Mouse (Mus musculus): Measurements from ENCODE around the gene Gm21818. TPM values are rescaled to one million over a fixed set of nuclear protein-coding genes. Genes with fewer than 3 reads are reported as not detected.
"Not testable (repeated sequence)": the region's sequence is repeated elsewhere in the genome, so short reads cannot be mapped to it uniquely, and the experiment has no call there.

The Gm21818 gene
- polyA plus RNA-seq (2012; rRNA removed): not detected in 2 replicates

DNA sequence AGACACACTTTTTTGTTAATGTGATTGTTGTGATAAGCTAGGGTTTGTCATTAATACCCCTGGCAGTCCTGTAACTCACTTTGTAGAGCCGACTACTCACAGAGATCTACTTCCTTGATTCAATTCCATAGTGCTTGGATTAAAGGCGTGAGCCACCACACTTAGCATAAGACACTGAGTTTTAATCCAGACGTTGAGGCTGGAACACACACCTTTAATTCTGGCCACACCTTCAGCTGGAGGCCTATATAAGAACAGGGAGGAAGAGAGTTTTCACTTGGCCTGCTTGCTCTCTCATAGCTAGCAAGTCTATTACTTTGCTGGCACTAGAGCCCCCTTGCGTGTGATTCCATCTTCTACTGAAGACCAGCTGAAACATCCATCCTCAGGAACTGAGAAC is at the start of gene Gm21818:
Gene Gm21818 (plus strand): TSS at position 301 of the 400 bp plus-strand sequence.
- DNase-seq (ENCODE audit: low spot score): not testable (repeated sequence)

DNA sequence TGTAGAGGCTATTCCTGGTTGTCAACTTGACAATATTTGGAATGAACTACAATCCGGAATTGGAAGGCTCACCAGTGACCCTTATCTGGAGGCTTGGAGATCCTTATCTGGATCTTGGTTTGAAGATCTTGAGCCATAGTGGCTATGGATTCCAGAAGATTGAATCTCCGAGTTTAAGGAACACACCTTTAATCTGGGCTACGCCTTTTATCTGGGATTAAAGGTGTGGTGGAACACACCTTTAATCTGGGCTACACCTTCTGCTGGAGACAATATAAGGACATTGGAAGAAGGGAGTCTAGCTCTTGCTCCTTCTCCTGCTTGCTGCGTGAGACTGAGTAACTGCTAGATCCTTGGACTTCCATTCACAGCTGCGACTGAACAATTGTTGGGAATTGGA is 32.3 kb upstream of the Gm21818 start, which contains the start of gene Gm20767:
Gene Gm20767 (plus strand): TSS at position 301 of the 400 bp plus-strand sequence.
- not testable (repeated sequence) for DNase-seq (ENCODE audit: low spot score)

DNA sequence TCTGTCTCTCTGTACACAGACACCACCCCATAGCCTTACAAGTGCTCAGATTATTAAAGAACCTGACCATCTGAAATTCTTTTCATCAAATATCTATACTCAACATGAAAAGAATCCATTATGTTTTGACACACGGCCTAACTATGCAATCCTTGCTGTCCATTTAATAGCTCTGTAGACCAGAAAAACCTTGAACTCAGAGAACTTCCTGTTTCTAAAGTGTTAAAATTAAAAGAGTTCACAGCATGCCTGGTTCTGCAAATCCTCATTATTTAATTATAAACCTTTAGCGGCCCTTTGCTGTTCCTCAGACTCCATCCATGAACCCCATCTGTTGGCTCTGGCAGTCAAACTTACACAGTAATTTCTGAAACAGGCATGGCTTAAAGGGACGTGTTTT is 29.9 kb upstream of the Gm21818 start:
- DNase-seq (ENCODE audit: low spot score): not testable (repeated sequence)

DNA sequence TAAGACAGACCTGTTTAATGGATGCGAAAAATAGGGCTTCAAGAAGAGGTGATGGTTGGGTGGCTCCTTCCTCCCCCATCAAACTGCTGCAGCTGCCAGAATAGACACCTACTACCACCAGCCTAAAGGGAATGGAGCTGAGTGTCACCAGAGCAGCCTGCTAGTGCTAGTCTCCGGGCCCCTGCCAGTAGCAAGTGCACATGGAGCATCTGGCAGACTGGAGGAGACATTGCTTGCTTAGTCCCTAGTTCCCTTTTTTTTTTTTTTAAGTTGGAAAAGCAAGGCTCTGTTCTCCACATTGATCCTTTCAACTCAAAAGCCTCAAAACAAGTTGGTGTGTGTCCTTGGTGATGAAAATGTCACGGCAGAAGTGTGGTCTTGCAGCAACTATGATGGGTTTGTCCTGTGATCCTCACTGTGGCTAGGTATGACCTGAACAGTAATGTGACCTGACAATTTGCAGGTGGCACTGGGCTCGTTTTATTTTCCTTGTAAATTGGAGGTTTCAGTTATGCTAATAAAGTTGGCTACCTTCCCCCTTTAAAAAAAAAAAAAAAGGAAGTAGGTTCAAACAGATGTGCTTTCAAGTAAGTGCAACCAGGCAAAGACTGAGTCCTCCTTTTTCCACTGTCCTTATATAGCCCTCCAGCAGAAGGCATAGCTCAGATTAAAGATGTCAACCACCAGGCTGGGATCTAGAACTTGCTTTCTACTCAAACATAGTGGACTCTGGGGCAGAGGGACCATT is 22.4 kb upstream of the Gm21818 start:
- not testable (repeated sequence) for DNase-seq (ENCODE audit: low spot score)

DNA sequence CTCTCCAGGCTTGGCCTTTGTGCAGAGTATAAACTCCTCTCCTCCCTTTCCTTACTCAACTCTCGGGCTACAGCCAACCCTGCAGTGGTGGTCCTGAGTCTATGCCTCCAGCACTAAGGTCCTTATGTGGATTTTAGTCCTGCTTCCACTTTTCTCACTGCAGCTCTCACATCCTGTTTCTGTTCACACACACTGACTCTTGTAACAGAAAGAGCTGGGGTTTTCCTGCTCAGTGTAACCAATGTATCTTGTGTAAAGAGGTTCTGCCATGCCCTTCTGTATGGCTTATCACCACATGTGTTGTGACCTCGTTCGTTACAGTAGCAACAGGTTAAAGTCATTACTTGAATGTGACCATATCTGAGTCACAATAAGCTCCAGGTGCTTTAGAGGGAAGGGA is 21.6 kb upstream of the Gm21818 start:
- DNase-seq (ENCODE audit: low spot score): not testable (repeated sequence)

DNA sequence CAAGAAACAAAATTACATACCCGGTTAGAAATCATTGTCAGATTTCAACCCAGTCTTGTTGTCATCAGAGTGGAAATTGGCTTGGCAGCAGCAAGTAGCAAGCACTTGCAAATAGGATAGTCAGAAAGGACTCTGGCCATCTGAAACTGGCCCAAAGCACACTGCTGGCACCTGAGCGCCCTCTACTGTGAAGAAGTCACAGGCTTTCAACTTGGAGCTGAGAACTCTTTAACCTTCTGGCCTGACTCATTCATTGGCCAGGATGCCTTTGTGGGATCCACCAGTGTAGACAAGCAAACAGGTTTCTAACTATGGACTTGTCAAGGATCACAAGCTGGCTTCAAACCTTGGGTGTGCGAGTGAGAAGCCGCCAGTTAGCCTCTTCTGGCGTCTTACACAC is 3.9 kb upstream of the Gm21818 start:
- not testable (repeated sequence) for DNase-seq (ENCODE audit: low spot score)

DNA sequence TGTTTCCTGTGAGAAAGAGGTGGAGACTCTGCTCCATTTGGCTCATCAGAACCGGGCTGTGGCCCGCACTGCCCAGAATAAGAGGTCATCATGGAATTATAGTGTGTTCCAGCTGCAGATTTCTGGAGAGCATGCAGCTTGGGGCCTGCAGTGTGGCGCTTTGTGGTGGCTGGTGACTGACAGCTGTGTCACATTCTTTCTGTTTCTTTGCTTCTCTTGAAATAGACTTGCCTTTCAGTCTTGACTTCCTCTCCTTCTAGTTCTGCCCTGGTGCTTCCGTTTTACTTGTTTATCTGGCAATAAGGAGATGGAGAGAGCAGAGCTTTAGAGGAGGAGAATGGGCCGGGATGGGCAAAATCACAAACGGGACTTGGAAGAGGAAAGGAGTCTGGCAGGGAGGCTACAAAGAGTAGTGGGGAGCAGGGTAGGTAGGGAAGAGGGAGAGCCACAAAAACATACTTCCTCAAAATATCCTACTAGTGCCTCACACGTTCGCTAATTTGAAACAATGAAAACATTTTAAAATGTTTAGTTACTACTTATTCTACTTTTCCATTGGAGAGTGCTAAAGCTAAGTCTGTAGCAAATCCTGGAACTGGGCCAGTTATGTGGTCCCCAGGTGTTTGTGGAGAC is 24.1 kb downstream of the Gm21818 start:
- DNase-seq (ENCODE audit: low spot score): not testable (repeated sequence)

DNA sequence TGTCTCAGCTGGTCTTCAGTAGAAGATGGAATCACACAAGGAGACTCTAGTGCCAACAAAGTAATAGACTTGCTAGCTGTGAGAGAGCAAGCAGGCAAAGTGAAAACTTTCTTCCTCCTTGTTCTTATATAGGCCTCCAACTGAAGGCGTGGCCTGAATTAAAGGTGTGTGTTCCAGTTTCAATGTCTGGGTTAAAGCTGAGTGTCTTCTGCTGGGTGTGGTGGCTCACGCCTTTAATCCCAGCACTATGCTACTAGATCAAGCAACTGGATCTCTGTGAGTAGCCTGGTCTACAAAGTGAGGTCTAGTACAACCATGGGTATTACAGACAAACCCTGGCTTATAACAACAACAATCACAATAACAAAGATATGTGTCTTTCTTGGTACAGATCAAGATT is 43.6 kb downstream of the Gm21818 start, which contains the start of gene Gm21762:
Gene Gm21762 (minus strand): TSS at position 101 of the 400 bp plus-strand sequence.
- DNase-seq (ENCODE audit: low spot score): not testable (repeated sequence)

DNA sequence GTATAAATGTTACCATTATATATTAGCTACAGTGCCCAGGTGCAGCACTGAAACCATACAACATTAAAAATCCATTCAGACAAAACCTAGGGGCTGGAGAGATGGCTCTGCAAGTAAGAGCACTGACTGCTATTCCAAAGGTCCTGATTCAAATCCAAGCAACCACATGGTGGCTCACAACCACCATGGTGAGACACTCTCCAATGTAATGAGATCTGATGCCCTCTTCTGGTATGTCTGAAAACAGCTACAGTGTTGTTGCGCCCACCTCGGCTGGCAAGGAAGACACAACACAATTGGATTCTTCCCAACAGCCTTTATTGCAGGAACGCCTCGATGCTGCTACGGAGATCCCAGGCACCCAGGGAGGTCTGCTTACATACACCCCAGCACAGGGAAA is 48.7 kb downstream of the Gm21818 start:
- DNase-seq (ENCODE audit: low spot score): not testable (repeated sequence)

DNA sequence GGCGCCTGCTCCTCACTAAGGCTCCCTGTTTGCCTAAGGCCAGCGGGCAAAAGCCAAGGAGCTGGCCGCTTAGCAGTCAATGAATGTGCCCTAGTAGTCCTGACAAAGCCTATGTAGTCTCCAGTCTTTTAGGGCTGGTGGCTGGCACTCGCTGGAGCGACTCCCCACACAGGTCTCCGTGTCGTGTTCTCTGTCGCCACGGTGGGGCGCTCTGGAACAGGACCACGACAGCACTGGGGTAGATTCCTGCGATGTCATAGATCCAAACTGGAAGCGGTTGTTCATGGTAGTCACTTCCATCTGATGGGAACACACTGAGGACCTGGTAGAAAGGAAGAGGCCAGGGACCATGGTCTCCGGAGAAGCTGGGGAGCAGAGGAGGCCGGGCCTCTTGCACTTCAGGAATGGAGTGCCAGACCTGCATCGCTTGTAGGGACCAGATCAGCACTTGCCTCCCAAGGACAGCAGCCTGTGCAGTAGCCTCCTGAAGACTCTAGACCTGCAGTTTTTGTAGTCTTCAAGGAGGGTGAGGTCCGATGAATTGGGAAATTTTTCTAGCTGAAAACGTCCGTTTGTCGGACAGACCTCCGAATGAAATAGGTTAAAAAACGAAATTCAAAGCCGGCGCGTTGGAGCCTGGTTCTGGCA is 50.9 kb downstream of the Gm21818 start:
- DNase-seq (ENCODE audit: low spot score): not testable (repeated sequence)

Other genes with a start within 250 kb of the Gm21818 start
- gene Gm21761, start 243.2 kb upstream of the Gm21818 start, polyA plus RNA-seq (2012; rRNA removed): not detected in 2 replicates
- not detected in 2 replicates for gene B020031M17Rik, start 221.6 kb upstream of the Gm21818 start, polyA plus RNA-seq (2012; rRNA removed)
- not detected in 2 replicates for gene Gm36079, start 145.4 kb upstream of the Gm21818 start, polyA plus RNA-seq (2012; rRNA removed)
- 3.4 and 4.4 TPM in 2 replicates for gene Gm21188, start 120.2 kb upstream of the Gm21818 start, polyA plus RNA-seq (2012; rRNA removed)
- gene Gm20767, start 32.2 kb upstream of the Gm21818 start, polyA plus RNA-seq (2012; rRNA removed): not detected in 2 replicates
- not detected in 2 replicates for gene Gm21762, start 43.5 kb downstream of the Gm21818 start, polyA plus RNA-seq (2012; rRNA removed)
- gene Gm21731, start 66.7 kb downstream of the Gm21818 start, polyA plus RNA-seq (2012; rRNA removed): not detected in 2 replicates
- gene AF067061, start 90.7 kb downstream of the Gm21818 start, polyA plus RNA-seq (2012; rRNA removed): not detected in 2 replicates
- gene BC147527, start 128.0 kb downstream of the Gm21818 start, polyA plus RNA-seq (2012; rRNA removed): 0.91 and 0.99 TPM in 2 replicates
- gene Tcstv3, start 144.4 kb downstream of the Gm21818 start, polyA plus RNA-seq (2012; rRNA removed): not detected in 2 replicates